Mouse (Mus musculus) embryo, embryonic 9.5 days (tissue): ENCODE measurements around the gene Cit.
A peak's percentile ranks its signal among the peaks of the same experiment; 100 is the strongest.
"Not testable (repeated sequence)": the region's sequence is repeated elsewhere in the genome, so short reads cannot be mapped to it uniquely, and the experiment has no call there.

Source experiments
- DNase-seq: peaks from one replicate; pipeline ENCODE4 v3.0.0-alpha.2; 2017; ENCODE audit errors: extremely low spot score

The Cit gene

DNA sequence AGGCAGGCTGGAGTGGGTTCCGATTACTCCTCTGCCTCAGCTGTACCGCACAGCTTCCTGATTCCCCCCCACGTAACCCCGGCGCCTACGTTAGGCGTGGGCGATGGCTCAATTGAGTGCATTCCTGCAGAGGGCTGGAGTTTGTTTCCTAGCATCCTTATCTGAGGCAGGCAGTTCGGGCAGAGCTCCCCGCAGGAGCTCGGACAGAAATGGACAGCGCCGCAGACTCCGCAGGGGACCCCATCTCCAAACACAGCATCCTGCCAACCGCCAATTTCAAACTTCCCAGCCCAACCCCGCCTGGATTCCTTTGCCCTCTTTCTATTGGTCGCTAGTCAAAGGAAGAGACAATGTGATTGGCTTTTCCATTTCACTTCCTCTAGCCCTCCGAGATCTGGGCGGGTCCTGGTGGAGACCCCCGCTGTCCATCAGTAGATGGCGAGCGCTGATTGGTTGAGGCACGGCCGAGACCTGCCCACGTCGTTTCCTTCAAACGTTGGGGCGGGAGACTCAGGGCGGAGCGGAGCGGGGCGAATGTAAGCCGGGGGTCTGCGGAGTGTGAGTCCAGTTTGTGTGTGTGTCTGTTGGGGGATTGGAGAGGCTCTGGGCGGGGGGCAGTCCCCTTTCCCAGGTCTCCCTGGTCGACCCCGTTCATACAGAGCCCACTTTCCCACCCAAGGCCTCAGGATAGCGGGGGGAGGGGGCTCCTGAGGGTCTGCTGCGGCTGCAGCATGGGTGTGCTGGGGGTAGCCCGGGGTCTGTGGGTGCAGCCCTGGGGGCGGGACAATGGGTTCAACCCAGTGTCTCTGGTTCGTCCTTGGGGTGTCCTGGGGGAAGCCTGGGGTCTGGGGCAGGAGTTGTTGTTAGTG lies at the start of gene Cit:
Gene Cit, plus strand, starts transcription at position 513 of the 869 bp plus-strand sequence.
- peak; percentile 95 for DNase-seq

DNA sequence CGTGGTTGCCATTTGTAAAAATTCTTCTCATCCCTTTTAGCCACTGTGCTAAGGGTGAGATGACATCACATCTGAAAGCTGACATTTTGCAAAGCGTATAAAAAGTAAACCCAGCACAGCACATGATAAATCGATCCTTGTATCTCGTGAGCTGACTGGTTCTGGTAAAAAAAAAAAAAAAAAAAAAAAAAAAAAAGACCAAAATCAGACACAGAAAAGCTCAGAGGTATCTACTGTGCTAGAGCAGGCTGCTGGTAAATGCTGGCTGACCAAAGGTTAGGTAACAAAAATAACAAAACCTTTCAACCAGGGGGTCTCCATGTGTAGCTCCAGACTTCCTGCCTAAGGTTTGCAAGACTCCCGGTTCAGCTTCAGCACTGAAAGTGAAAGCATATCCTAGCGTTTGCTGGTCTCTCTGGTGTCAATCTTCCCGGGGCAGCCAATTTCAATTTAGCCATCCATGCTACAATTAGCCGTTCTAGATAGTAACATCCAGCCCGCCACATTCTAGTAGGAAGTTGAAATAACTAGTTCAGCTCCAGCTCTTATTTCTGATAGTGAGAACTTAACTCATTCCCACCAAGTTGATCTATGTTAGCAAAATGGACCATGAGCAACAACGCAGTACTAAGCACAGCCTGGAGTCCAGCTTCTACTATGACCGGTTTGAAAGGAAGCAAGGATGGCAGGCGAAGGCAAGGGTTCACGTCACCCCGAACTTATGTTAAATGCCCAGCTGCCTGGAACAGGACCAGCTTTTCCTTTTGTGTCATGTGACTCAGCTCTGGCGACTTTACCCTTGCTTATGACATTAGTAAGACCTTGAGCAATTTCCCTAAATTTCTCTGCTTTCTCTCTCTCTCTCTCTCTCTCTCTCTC lies 45.8 kb upstream of the Cit start:
- DNase-seq: no peak

DNA sequence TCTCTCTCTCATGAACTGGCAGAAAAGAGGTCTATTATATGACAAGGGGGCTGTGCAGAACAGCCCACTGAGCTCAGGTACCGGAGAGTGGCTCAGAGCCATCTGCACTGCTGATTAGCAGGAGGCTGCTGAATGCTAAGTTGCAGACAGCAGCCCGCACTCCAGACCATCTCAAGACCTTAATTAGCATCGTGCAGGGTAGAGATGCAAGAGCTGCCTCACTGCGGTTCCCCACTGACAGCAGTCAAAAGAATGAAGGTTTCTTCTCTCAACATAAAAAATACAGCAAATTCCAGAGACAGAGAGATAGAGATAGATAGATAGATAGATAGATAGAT lies 45.2 kb upstream of the Cit start:
- no peak for DNase-seq

DNA sequence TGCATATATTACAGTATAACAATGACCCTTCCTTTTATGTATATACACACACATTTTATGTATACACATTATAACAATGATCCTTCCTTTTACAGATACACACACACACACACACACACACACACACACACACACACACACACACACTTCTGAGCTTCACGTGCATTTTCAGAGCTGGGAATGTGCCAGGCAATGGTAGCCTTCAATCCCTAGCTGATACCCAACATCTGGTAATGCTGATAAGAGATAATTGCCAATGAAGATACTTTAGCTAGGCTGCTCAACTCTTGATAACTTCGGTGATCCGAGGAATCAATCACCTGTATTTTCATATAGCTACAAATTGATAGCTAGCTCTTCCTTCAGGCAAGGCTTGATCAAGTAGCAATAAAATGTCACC lies 32.8 kb upstream of the Cit start:
- no peak for DNase-seq

DNA sequence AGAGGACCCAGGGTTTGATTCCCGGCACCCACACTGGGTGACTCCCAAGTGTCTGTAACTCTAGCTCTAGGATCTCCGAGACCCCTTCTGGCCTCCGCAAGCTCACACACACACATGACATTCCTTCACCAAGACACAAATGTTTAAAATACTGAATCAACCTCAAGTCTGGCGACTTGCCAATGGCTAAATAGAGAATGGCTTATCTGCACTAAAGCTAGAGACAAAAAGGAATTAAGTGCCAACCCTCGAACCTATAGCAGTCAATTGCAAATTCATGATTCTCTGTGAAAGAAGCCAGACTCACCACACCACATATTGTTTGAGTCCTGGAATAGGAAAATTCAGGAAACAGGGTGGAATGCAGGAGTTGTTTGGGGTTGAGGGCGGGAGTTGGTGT lies 28.1 kb upstream of the Cit start:
- DNase-seq: no peak

DNA sequence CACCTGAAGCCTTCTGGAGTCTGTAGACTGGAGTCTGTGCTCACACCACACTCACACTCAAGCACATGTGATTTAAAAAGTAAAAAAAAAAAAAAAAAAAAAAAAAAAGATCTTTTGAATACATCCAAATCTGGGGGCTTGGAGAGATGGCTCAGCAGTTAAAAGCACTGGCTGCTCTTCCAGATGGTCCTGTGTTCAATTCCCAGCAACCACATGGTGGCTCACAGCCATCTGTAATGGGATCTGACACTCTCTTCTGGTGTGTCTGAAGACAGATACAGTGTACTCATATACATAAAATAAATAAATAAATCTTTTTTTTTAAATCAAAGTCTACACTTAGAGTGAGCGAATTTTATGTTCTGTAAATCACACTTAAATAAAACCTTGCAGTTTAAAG lies 27.4 kb upstream of the Cit start:
- DNase-seq: not testable (repeated sequence)

DNA sequence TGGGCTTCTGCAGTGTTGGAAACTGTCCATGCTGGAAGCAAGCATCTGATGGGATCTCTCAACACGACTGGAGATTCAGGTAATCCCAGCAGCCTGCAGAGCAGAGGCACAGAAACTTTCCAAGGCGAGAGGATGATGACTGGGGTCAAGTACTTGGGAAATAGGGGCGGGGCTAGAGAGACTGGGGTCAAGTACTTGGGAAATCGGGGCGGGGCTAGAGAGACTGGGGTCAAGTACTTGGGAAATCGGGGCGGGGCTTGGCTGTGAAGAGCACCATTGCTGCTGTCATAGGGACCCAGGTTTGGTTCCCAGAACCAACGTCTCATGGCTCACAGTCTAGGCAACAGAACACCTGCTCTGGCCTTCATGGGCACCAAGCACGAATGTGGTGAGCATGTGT lies 25.1 kb upstream of the Cit start:
- no peak for DNase-seq

DNA sequence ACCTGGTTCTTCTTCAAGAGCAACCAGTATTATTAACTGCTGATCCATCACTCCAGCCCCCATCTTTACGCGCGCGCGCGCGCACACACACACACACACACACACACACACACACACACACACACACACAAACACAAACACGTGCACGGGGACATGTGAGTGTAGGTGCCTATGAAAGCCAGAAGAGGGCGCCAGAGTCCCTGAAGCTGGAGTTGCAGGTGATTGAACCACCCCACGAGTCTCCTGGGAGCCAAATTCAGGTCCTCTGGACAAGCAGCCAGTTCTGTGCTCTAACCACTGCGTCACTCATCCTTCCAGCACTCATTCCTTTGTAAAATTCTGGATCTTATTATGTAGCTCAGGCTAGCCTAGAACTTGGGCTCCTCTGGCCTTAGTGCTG lies 23.9 kb upstream of the Cit start:
- no peak for DNase-seq

DNA sequence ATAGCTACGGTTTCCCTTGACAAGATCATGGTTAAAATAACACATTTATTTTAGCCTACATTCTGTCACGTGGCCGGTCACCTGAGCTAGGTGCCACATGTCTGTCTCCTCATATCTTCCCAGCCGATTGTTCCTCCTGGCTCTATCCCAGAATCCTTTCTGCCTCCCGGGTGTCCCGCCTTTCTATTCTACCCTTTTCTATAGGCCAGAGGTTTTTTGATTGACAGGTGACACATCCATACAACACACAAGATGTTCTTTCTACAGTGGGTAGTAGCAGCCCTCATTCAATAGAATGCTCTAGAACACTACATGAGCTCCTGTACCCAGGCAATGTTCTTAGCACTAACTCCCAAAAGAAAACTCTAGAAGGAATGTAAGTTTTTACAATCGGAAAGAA lies 23.2 kb upstream of the Cit start:
- DNase-seq: no peak

DNA sequence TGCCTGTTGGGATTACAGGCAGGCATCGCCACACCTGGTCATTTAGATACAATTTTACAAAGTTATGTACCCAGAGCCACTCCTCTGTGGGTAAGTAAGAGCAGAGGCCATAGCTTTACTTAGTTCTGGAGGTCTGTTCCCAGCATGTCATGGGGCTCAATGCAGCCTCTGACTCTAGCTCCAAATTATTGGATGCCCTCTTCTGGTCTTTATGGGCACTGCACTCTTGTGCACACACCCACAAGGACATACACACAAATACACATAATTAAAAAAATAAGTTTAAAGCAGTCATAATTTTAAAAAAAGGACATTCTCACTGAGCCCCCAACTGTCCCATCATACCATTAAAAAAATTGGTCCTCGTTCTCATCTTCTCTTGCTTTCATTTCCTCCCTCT lies 12.3 kb upstream of the Cit start:
- no peak for DNase-seq

DNA sequence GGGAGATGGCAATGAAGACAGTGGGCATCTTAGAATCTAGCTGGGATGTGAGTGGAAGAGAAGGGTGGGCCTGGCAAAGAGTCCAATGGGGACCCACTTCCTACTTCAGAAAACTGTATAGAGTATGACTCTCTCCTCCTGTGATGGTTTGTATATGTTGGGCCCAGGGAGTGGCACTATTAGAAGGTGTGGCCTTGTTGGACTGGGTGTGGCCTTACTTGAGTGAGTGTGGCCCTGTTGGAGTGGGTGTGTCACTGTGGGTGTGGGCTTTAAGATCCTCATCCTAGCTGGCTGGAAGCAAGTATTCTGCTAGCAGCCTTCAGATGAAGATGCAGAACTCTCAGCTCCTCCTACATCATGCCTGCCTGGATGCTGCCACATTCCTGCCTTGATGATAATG lies 11.3 kb upstream of the Cit start:
- DNase-seq: not testable (repeated sequence)

DNA sequence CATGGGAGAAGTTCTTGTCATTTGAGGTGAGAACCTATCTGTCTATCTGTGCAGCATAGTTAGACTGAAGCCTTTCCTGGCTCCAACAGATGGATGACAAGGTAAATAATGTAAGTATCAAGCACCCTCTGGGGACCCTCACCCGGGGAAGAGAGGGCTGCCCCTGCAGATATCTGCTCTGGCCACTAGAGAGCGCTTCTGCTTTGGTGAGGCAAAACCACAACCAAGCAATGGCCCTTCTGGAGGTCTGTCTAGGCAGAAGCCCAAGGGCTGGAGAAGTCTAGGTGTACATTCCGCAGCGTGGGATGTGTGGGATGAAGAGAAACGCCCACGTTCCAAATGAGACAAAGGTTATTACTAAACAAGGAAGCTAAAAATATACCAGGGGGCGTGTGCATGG lies 9.8 kb upstream of the Cit start:
- DNase-seq: no peak

DNA sequence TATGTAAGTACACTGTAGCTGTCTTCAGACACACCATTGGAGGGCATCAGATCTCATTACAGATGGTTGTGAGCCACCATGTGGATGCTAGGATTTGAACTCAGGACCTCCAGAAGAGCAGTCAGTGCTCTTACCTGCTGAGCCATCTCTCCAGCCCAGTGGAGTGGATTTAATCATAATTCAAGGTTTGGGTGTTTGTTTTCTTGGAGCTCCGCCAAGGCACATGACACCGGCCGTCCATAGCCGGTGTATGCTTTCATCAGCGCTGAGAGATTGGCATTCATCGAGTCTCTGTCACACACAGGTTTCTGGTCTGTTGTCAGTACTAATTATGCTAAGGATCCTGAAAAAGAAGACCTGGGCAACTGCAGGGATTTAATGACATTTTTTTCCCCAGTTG lies 7.0 kb upstream of the Cit start:
- no peak for DNase-seq

DNA sequence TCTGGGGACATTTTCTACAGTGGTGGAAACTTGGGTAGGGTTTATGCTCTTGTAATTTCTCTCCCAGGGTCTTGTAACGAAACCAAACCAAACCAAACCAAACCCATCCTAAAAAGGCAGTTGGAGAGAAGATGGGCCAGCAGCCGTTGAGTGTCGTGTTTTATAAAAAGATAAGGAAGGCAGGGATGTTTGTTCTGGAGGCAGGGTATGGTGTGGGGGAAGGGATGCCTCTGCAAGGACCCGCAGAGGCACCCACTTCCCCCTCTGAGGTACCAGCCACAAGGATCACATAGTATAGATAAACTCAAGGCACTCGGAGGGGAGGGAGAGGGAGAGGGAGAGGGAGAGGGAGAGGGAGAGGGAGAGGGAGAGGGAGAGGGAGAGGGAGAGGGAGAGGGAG lies 4.6 kb upstream of the Cit start:
- DNase-seq: no peak

DNA sequence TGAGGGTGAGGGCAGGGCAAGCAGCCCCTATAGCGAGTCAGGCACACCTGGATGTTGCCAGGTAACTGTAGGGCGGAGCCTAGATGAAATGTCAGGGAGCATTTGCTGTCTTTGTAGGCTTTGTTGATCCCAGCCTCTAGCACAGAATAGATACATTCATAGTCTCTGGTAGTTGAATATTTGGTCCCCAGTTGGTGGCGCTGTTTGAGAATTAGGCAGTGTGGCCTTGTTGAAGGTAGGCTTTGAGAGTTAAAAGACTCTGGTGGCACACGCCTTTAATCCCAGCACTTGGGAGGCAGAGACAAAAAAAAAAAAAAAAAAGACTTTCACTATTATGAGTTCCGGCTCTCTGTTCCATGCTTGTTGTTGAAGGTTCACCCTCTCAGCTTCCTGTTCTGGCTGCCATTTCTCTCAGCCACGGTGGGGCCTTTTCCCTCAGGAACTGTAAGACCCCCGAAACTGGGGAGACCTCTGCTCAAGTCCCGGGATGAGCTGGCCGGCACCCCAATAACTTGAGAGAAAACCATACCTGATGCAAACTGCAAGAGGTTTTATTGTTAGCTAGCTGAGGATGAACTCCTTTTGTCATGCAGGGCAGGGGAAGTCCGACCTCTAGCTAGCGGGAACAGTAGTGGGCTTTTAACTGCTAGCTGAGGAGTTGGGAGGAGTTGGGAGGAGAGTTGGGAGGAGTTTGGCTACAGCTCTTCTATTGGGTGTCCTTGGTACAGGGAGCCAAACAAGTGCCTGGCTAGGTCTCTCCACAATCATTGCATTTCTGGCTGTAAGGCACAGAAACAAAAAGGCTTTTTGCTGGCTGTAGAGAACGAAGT lies 3.9 kb upstream of the Cit start:
- DNase-seq: no peak

DNA sequence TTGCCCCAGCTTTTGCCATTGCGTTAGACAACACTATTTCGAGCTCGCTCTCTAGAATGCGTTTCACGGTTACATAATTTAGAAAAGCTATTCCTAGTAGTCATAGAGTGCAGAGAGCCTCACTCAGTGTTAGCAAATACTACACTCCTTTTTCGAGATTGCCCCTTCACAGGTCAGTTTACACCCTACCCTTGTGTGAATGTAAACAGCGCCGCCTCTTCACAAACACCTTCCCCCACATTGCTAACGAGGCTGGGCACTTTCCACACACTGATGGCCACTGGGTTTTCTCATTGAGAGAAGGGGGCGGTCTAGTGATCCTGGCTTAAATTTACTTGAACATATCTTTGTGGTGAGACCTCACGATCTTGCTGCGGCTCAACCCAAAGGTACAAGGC lies 711 bp upstream of the Cit start:
- no peak for DNase-seq

DNA sequence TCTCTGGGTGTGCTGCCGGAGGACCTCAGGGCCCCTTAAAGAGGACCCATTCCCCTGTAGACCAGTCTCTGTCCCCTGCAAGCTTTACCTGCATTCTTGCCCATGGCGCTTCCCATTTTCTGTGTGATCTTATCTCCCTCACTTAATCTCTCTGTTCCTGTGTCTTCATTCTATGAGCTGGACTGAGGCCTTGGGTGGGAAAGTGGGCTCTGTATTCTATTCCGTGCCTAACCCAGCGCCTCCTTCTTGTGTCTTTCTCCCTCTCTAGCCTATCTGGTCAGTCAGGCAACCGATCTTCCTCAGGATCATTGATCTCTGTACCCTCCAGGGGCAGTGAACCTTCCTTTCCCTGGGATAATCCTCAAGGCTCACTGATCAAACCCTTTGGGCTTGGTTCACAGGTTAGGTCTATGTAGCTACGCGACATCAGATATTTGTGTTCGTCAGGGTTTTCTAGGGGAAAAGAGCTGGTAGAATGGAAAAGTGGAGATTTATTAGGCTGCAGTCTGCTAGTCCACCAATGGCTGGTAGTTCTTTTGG lies 627 bp downstream of the Cit start:
- no peak for DNase-seq

DNA sequence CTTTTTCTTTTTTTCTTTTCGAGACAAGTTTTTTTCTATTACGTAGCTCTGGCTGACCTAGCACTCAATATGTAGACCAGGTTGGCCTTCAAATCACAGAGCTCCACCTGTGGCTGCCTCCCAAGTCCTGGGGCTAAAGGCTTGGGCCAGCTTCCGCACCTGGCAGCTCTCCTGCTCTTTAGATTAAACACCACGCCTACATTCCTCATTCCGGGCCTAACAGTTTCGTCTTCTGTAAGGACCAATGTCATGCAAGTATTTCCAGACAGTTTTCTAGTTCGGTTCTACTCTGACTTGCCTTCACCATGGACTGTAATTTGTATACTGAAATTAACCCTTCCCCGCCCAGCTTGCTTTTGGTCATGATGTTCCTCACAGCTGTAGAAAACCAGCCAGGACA lies 2.1 kb downstream of the Cit start:
- DNase-seq: no peak

DNA sequence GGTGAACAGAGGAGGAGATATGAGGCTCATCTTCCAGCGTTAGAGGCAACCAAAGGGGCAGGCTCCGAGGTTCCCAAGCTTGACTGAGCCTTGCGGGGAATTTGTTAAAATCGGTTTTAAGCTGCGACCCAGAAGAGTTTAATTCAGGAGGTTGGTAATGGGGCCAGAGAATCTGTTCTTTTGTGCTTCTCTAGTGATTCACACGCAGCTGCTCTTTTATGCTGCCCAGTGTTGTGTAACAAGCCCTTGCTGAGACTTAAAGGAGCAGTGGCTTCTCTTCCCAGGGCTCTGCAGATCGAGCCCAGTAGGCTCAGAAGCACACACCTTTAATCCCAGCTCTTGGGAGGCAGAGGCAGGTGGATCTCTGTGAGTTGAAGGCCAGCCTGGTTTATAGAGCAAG lies 3.4 kb downstream of the Cit start:
- DNase-seq: no peak

DNA sequence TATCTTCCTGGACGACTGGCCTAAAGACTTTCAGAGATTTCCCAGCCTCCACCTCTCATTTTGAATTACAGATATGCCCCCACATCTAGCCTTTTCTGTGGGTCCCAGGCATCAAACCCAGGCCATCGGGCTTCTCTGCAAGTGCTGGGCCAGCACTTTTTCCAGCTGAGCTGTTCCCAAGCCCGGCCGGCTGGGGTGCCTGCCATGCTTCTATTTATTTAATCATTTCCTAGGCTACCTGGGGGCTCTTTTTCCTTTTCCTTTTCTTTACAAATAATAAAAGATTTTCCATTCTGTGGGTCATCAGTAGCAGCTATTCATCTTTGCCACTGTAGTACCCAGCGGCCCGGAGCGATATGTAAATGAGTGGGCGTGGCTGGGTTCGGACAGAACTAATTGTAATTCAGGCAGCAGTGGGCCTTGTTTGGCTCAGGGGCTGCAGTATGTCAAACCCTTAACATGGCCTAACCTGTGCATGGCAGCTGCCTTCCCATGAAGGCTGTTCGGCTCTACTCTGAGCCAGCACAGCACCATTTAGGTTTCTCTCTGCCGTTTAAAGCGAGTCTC lies 4.3 kb downstream of the Cit start:
- no peak for DNase-seq

DNA sequence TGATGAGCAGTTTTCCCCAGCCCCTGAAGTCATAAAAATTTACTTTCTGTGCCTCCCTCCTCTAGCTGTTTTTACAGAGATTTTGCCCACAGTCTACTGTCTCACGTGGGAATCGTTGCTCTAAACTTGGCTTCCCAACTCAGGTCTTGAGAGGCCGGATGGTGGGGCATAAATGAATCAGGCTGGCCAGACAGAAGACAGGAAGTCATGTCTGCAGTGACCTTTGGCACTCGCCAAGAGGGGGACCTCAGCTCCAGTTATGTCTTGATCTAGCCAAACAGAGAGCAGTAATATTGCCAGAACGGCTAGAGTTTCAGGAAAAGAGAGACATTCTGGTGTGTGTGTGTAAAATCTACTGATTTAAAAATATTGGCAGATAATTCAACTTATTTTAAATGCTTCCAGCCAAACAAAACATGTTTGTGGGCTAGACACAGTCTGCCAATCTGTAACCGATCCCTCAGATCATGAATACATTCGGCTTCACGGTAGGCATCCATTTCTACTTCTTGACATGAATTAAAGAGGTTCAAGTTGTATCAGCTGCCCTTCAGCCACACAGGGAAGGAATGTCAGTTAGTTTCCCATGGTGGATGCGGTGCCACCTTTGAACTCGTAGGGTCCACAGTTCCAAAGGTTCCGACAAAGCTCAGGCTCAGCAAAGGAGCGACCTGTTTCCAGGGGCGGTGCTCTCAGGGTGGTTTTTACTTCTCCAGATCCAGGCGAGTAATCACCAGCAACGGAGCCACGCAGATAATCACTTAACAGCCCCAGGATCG lies 5.4 kb downstream of the Cit start:
- no peak for DNase-seq
